Mouse (Mus musculus) MEL (cell line): ENCODE results near the gene Lrrc72. TPM values are rescaled to one million over a fixed set of nuclear protein-coding genes. Genes with fewer than 3 reads are reported as not detected.

Source experiments
- DNase-seq: peaks from one replicate; pipeline ENCODE4 v3.0.0; 2011; ENCODE audit warnings: low read depth, low spot score
- H3K27ac ChIP-seq: 2 replicates; pipeline ENCODE4 v1.5.1; 2012; ENCODE audit warnings: low read depth, mild to moderate bottlenecking, control low read depth, low read length, moderate library complexity; ENCODE audit not compliant: control insufficient read depth
- H3K27me3 ChIP-seq, 2 experiments: fragments of 150-350 bp in 1 of 2; sonication (generic) in 1 of 2; 2 replicates each; pipeline ENCODE4 v1.6.1; 2012; ENCODE audit warnings: low read length in 2 of 2, mild to moderate bottlenecking in 2 of 2, improper control_type of control experiment in 1 of 2, moderate library complexity in 1 of 2; ENCODE audit not compliant: insufficient read depth in 2 of 2, control insufficient read depth in 1 of 2
- H3K36me3 ChIP-seq, 2 experiments: 2 replicates each; pipeline ENCODE4 v1.6.1; 2012 to 2014; ENCODE audit warnings: low read length in 2 of 2, improper control_type of control experiment in 1 of 2, inconsistent platforms in 1 of 2, mild to moderate bottlenecking in 1 of 2; ENCODE audit not compliant: insufficient read depth in 2 of 2, control insufficient read depth in 1 of 2
- H3K4me1 ChIP-seq, 2 experiments: fragments of 150-350 bp in 1 of 2; sonication (generic) in 1 of 2; 2 replicates each; pipeline ENCODE4 v1.6.1; 2012; ENCODE audit warnings: low read length in 2 of 2, improper control_type of control experiment in 1 of 2, mild to moderate bottlenecking in 1 of 2; ENCODE audit not compliant: insufficient read depth in 2 of 2, control insufficient read depth in 1 of 2
- H3K4me3 ChIP-seq, 2 experiments: fragments of 150-350 bp in 1 of 2; sonication (generic) in 1 of 2; 2 replicates each; pipeline ENCODE4 v1.5.1; 2012; ENCODE audit warnings: low read depth in 2 of 2, low read length in 2 of 2, mild to moderate bottlenecking in 2 of 2, moderate library complexity in 2 of 2, control low read depth in 1 of 2, improper control_type of control experiment in 1 of 2; ENCODE audit not compliant: control insufficient read depth in 1 of 2, insufficient read depth in 1 of 2
- H3K79me2 ChIP-seq: 2 replicates; pipeline ENCODE4 v1.6.1; 2012; ENCODE audit warnings: mild to moderate bottlenecking, low read length, moderate library complexity; ENCODE audit not compliant: control insufficient read depth, poor library complexity, insufficient read depth
- H3K9ac ChIP-seq: 2 replicates; pipeline ENCODE4 v1.6.1; 2012; ENCODE audit warnings: low read depth, mild to moderate bottlenecking, control low read depth, low read length, moderate library complexity; ENCODE audit not compliant: control insufficient read depth, poor library complexity, severe bottlenecking
- H3K9me3 ChIP-seq: fragments of 150-350 bp; sonication (generic); replicated peaks from 2 replicates; pipeline ENCODE4 v1.6.1; 2012; ENCODE audit warnings: mild to moderate bottlenecking, low read length, improper control_type of control experiment, moderate library complexity; ENCODE audit not compliant: insufficient read depth
- BHLHE40 ChIP-seq: IDR thresholded peaks from 2 replicates; pipeline ENCODE4 v1.6.1; 2012; ENCODE audit warnings: low read depth, mild to moderate bottlenecking, inconsistent platforms, low read length, improper control_type of control experiment, borderline replicate concordance
- CHD1 ChIP-seq: IDR thresholded peaks from 2 replicates; pipeline ENCODE4 v1.6.1; 2012; ENCODE audit warnings: low read depth, mild to moderate bottlenecking, inconsistent platforms, low read length, improper control_type of control experiment
- CHD2 ChIP-seq: IDR thresholded peaks from 2 replicates; pipeline ENCODE4 v1.6.1; 2011; ENCODE audit warnings: low read length, improper control_type of control experiment
- CTCF ChIP-seq, 3 experiments: IDR thresholded peaks in 2 of 3; conservative IDR thresholded peaks in 1 of 3; 2 replicates each; pipeline ENCODE4 v1.5.1; 2011 to 2012; ENCODE audit warnings: low read length in 3 of 3, low read depth in 2 of 3, mild to moderate bottlenecking in 2 of 3, improper control_type of control experiment in 1 of 3, inconsistent platforms in 1 of 3, mixed read lengths in 1 of 3, moderate library complexity in 1 of 3; ENCODE audit not compliant: control insufficient read depth in 1 of 3, insufficient read depth in 1 of 3, poor library complexity in 1 of 3, severe bottlenecking in 1 of 3
- ELF1 ChIP-seq: IDR thresholded peaks from 2 replicates; pipeline ENCODE4 v1.6.1; 2014; ENCODE audit warnings: low read depth, mild to moderate bottlenecking, inconsistent platforms, low read length, improper control_type of control experiment, moderate library complexity
- EP300 ChIP-seq, 2 experiments: IDR thresholded peaks; 2 replicates each; pipeline ENCODE4 v1.6.1; 2011; ENCODE audit warnings: improper control_type of control experiment in 2 of 2, low read length in 2 of 2, low read depth in 1 of 2, mild to moderate bottlenecking in 1 of 2
- GABPA ChIP-seq: IDR thresholded peaks from 2 replicates; pipeline ENCODE4 v1.6.1; 2012; ENCODE audit warnings: low read depth, mild to moderate bottlenecking, inconsistent platforms, low read length, improper control_type of control experiment, moderate library complexity
- GATA1 ChIP-seq: IDR thresholded peaks from 2 replicates; pipeline ENCODE4 v1.6.1; 2011; ENCODE audit warnings: low read depth, low read length, improper control_type of control experiment
- HCFC1 ChIP-seq: IDR thresholded peaks from 2 replicates; pipeline ENCODE4 v1.6.1; 2012; ENCODE audit warnings: low read depth, mild to moderate bottlenecking, inconsistent platforms, low read length, improper control_type of control experiment, moderate library complexity
- KAT2A ChIP-seq: conservative IDR thresholded peaks from 2 replicates; pipeline ENCODE4 v1.6.1; 2012; ENCODE audit warnings: low read depth, low read length, improper control_type of control experiment, inconsistent platforms
- MAFK ChIP-seq: IDR thresholded peaks from 2 replicates; pipeline ENCODE4 v1.6.1; 2011; ENCODE audit warnings: low read depth, mild to moderate bottlenecking, low read length, improper control_type of control experiment, borderline replicate concordance
- MAX ChIP-seq: IDR thresholded peaks from 2 replicates; pipeline ENCODE4 v1.6.1; 2011; ENCODE audit warnings: low read length, improper control_type of control experiment
- MAZ ChIP-seq: IDR thresholded peaks from 2 replicates; pipeline ENCODE4 v1.6.1; 2012; ENCODE audit warnings: low read depth, mild to moderate bottlenecking, inconsistent platforms, low read length, improper control_type of control experiment
- MEF2A ChIP-seq: IDR thresholded peaks from 2 replicates; pipeline ENCODE4 v1.6.1; 2014; ENCODE audit warnings: low read depth, mild to moderate bottlenecking, inconsistent platforms, low read length, improper control_type of control experiment; ENCODE audit not compliant: poor library complexity, insufficient replicate concordance, severe bottlenecking; ENCODE audit errors: extremely low read depth
- MXI1 ChIP-seq: IDR thresholded peaks from 2 replicates; pipeline ENCODE4 v1.6.1; 2011; ENCODE audit warnings: mild to moderate bottlenecking, low read depth, low read length, improper control_type of control experiment
- MYB ChIP-seq: IDR thresholded peaks from 2 replicates; pipeline ENCODE4 v1.6.1; 2011; ENCODE audit warnings: mild to moderate bottlenecking, low read depth, low read length, improper control_type of control experiment
- MYC ChIP-seq: IDR thresholded peaks from 2 replicates; pipeline ENCODE4 v1.6.1; 2011; ENCODE audit warnings: low read depth, mild to moderate bottlenecking, low read length, improper control_type of control experiment, moderate library complexity
- NRF1 ChIP-seq: IDR thresholded peaks from 2 replicates; pipeline ENCODE4 v1.6.1; 2014; ENCODE audit warnings: low read depth, mild to moderate bottlenecking, inconsistent platforms, low read length, improper control_type of control experiment, moderate library complexity; ENCODE audit not compliant: poor library complexity, insufficient read depth, severe bottlenecking
- POLR2A ChIP-seq, 2 experiments: IDR thresholded peaks; 2 replicates each; pipeline ENCODE4 v1.6.1; 2011 to 2012; ENCODE audit warnings: low read length in 2 of 2, mild to moderate bottlenecking in 2 of 2, control low read depth in 1 of 2, improper control_type of control experiment in 1 of 2, low read depth in 1 of 2, moderate library complexity in 1 of 2; ENCODE audit not compliant: control insufficient read depth in 1 of 2, insufficient read depth in 1 of 2, poor library complexity in 1 of 2
- POLR2AphosphoS2 ChIP-seq: IDR thresholded peaks from 2 replicates; pipeline ENCODE4 v1.6.1; 2011; ENCODE audit warnings: low read length, improper control_type of control experiment
- POLR2AphosphoS5 ChIP-seq: IDR thresholded peaks from 2 replicates; pipeline ENCODE4 v1.6.1; 2012; ENCODE audit warnings: low read depth, borderline replicate concordance, mild to moderate bottlenecking, inconsistent platforms, low read length, moderate library complexity, mixed read lengths
- RCOR1 ChIP-seq: IDR thresholded peaks from 2 replicates; pipeline ENCODE4 v1.6.1; 2012; ENCODE audit warnings: low read depth, mild to moderate bottlenecking, inconsistent platforms, low read length, improper control_type of control experiment
- TAL1 ChIP-seq: IDR thresholded peaks from 2 replicates; pipeline ENCODE4 v1.6.1; 2012; ENCODE audit warnings: mild to moderate bottlenecking, inconsistent platforms, low read length, moderate library complexity, mixed read lengths
- UBTF ChIP-seq: IDR thresholded peaks from 2 replicates; pipeline ENCODE4 v1.6.1; 2012; ENCODE audit warnings: low read depth, mild to moderate bottlenecking, inconsistent platforms, low read length, improper control_type of control experiment, moderate library complexity, borderline replicate concordance; ENCODE audit not compliant: insufficient read depth
- USF2 ChIP-seq, 2 experiments: IDR thresholded peaks; 2 replicates each; pipeline ENCODE4 v1.6.1; 2011 to 2012; ENCODE audit warnings: improper control_type of control experiment in 2 of 2, low read length in 2 of 2, borderline replicate concordance in 1 of 2, inconsistent platforms in 1 of 2, low read depth in 1 of 2, mild to moderate bottlenecking in 1 of 2; ENCODE audit not compliant: insufficient read depth in 1 of 2
- ZC3H11A ChIP-seq: IDR thresholded peaks from 2 replicates; pipeline ENCODE4 v1.6.1; 2012; ENCODE audit warnings: low read depth, mild to moderate bottlenecking, inconsistent platforms, low read length, improper control_type of control experiment
- ZKSCAN1 ChIP-seq: IDR thresholded peaks from 2 replicates; pipeline ENCODE4 v1.6.1; 2012; ENCODE audit warnings: low read depth, mild to moderate bottlenecking, inconsistent platforms, low read length, improper control_type of control experiment, moderate library complexity
- ZMIZ1 ChIP-seq: IDR thresholded peaks from 2 replicates; pipeline ENCODE4 v1.6.1; 2012; ENCODE audit warnings: low read depth, mild to moderate bottlenecking, inconsistent platforms, low read length, improper control_type of control experiment, moderate library complexity
- ZNF384 ChIP-seq: IDR thresholded peaks from 2 replicates; pipeline ENCODE4 v1.6.1; 2012; ENCODE audit warnings: low read depth, mild to moderate bottlenecking, inconsistent platforms, low read length, improper control_type of control experiment
- polyA plus RNA-seq, 2 experiments: library from polyadenylated mRNA; stranded (reverse) in 1 of 2; unstranded in 1 of 2; fragments of >175 nt in 1 of 2; fragments of >200 nt in 1 of 2; gene quantifications; 2 replicates each; pipeline versions ENCODE4 v1.2.1 to v1.2.4; 2012; ENCODE audit warnings: low replicate concordance in 2 of 2, low read depth in 1 of 2; ENCODE audit not compliant: insufficient read length in 2 of 2, insufficient read depth in 1 of 2, missing spikeins in 1 of 2
- total RNA-seq: library from RNA; depleted of rRNA; stranded (reverse); fragments of 300-350 nt; gene quantifications from 2 replicates; pipeline ENCODE4 v1.2.3, GENCODE M21; 2012

The Lrrc72 gene
- total and polyA plus RNA-seq, 3 experiments, result not detected

GRCm38 (mm10) chr12:36208456-36208855, 44.7 kb downstream of the Lrrc72 start:
- Histone ChIP-seq H3K27me3 (no peaks in the 10 kb centered on the region; a peak in 1 of 4 replicates), H3K27ac (no peak overlapping the region), H3K9ac (no peak overlapping the region)
- TF ChIP-seq MAX (no peak), RCOR1 (no peak), MEF2A (no peak), ZMIZ1 (no peak), TAL1 (no peak), MAFK (no peak), MXI1 (no peak), GATA1 (no peak), BHLHE40 (no peak), KAT2A (no peak), ZNF384 (no peak), UBTF (no peak), ELF1 (no peak), NRF1 (no peak), MYC (no peak), GABPA (no peak), POLR2AphosphoS5 (no peak)
- TF ChIP-seq, all 39 proteins: peak for 0
- Histone ChIP-seq H3K9me3 (no peaks in the 10 kb centered on the region), H3K79me2 (no peaks in the 10 kb centered on the region), H3K4me1 (peaks cover 0 to 4% of the 10 kb centered on the region in 2 experiments; a peak in 1 of 4 replicates), H3K4me3 (no peak overlapping the region), H3K36me3 (no peaks in the 10 kb centered on the region)
- no peak for DNase-seq

DNA sequence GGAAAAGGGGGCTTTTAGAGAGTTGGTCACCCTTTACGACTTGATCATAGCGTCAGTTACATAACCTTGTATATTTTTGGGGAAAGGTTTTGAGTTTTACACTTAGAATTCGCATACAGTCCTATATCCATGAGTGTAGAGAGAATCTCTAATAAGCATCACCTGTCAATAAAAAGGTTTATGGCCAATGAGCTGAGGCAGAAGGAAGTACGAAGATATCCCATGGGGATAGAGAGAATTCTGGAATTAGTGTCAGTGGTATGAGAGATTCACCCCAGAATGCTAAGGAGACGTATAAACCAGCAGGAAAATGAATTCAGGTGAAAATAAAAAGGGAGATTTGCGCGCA, 45.4 kb downstream of the Lrrc72 start:
- DNase-seq, result no peak
- peaks cover 0 to 4% of the 10 kb centered on the region in 2 experiments; a peak in 1 of 4 replicates for H3K4me1 ChIP-seq
- H3K9ac ChIP-seq, result no peak overlapping the region
- H3K27ac ChIP-seq, result no peak overlapping the region
- no peaks in the 10 kb centered on the region for H3K79me2 ChIP-seq
- no peak overlapping the region for H3K4me3 ChIP-seq
- no peaks in the 10 kb centered on the region for H3K36me3 ChIP-seq
- no peaks in the 10 kb centered on the region for H3K27me3 ChIP-seq
- TF ChIP-seq ZKSCAN1 (no peak), EP300 (IDR thresholded peaks at IDR 0.05; ENCODE audit: low read depth in 1 of 2, low read length in 2 of 2) (no peak), KAT2A (no peak), ELF1 (no peak), ZC3H11A (no peak), CHD2 (no peak), POLR2AphosphoS5 (no peak), MYC (no peak), MAX (no peak), POLR2A (IDR thresholded peaks at IDR 0.05; ENCODE audit: control insufficient read depth in 1 of 2, insufficient read depth in 1 of 2, low read depth in 1 of 2, low read length in 2 of 2, poor library complexity in 1 of 2) (no peak), NRF1 (no peak), MXI1 (no peak), POLR2AphosphoS2 (no peak), CHD1 (no peak), GATA1 (no peak), MYB (no peak), USF2 (IDR thresholded peaks at IDR 0.05; ENCODE audit: borderline replicate concordance in 1 of 2, insufficient read depth in 1 of 2, low read depth in 1 of 2, low read length in 2 of 2) (no peak), HCFC1 (no peak), MAZ (no peak), CTCF (IDR thresholded peaks at IDR 0.05 in 2 of 3, conservative IDR thresholded peaks at IDR 0.05 in 1 of 3; ENCODE audit: control insufficient read depth in 1 of 3, insufficient read depth in 1 of 3, low read depth in 2 of 3, low read length in 3 of 3, poor library complexity in 1 of 3, severe bottlenecking in 1 of 3) (no peak)
- H3K9me3 ChIP-seq, result no peaks in the 10 kb centered on the region
